Mouse (Mus musculus): Measurements from ENCODE around the gene Atp8b4. TPM values are rescaled to one million over a fixed set of nuclear protein-coding genes. Genes with fewer than 3 reads are reported as not detected.

The Atp8b4 gene
- polyA plus RNA-seq, 1 experiment from 2014 or later, result 2.1 TPM

DNA sequence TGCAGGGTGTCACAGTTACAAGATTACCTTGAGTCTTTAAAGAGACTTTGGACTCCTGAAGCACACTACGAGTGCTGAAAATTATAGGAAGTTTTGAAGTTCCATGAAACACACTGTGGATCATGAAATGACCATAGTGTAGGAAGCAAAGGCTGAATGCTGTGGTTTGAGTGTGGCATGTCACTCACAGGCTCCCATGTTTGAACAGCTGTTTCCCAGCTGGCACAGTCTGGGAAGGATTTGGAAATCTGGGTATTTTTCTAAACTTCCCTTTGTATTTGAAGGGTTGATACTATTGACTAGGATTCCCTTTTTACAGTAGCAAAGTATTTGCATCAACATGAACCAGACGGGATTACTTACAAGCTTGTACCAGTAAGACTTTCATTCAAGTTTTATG, 105.5 kb downstream of the Atp8b4 start:
- H3K4me3 ChIP-seq (ENCODE audit: low read depth, low read length), result no peak overlapping the region
- no peak overlapping the region for H3K27ac ChIP-seq (replicated peaks; ENCODE audit: low read depth, low read length)
- no peaks in the 10 kb centered on the region for H3K36me3 ChIP-seq (replicated peaks; ENCODE audit: control insufficient read depth, insufficient read depth, low read depth, low read length)
- no peaks in the 10 kb centered on the region for H3K9me3 ChIP-seq (replicated peaks; ENCODE audit: control insufficient read depth, low read length)
- no peak overlapping the region for H3K4me2 ChIP-seq (ENCODE audit: low read depth, low read length)
- H3K4me1 ChIP-seq (ENCODE audit: control insufficient read depth, insufficient read depth, low read length), result no peaks in the 10 kb centered on the region
- ATAC-seq (replicated peaks; ENCODE audit: insufficient number of reproducible peaks, low FRiP score, low TSS enrichment, low read depth), result no peak
- DNase-seq (ENCODE audit: low spot score), result no peak
- 63% methylated on average over 2 of the region's 2 CpGs for WGBS
- no peak overlapping the region for H3K9ac ChIP-seq (replicated peaks; ENCODE audit: low read length)
- no peaks in the 10 kb centered on the region for H3K27me3 ChIP-seq (ENCODE audit: control insufficient read depth, insufficient read depth, low read length)

DNA sequence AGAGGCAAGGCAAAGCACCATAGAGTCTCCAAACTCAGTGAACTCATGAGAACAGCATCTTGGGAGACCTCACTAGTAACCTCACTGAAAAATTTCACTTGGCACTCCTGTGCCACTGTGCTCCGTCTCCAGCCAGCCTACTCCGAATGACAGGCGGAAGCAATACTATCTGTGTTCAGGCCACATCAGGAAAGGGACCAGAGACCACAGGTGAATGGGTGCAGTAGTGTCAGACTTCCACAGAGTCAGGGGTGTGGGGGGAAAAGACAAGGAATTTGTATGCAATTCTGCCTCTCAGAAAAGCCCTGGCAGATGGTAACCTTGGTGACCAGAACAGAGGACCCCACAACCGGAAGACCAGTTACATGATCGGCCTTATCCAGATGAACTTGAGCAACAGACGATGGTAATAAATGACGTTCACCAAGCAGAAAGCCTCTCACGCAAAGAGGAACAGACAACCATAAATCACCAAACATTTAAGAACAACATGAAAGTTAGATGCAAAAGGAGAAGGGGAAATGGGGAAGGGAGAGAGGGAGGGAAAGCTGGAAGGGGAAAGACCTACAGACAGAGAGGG, 112.9 kb downstream of the Atp8b4 start:
- Histone ChIP-seq H3K9me3 (replicated peaks; ENCODE audit: control insufficient read depth, low read length) (no peaks in the 10 kb centered on the region), H3K4me2 (ENCODE audit: low read depth, low read length) (no peak overlapping the region), H3K36me3 (replicated peaks; ENCODE audit: control insufficient read depth, insufficient read depth, low read depth, low read length) (no peaks in the 10 kb centered on the region), H3K27me3 (ENCODE audit: control insufficient read depth, insufficient read depth, low read length) (no peaks in the 10 kb centered on the region), H3K9ac (replicated peaks; ENCODE audit: low read length) (no peak overlapping the region), H3K27ac (replicated peaks; ENCODE audit: low read depth, low read length) (no peak overlapping the region), H3K4me1 (ENCODE audit: control insufficient read depth, insufficient read depth, low read length) (no peaks in the 10 kb centered on the region), H3K4me3 (ENCODE audit: low read depth, low read length) (no peak overlapping the region)
- ATAC-seq (replicated peaks; ENCODE audit: insufficient number of reproducible peaks, low FRiP score, low TSS enrichment, low read depth) (no peak), DNase-seq (ENCODE audit: low spot score) (no peak)
- 88% methylated on average over 8 of the region's 8 CpGs for WGBS

DNA sequence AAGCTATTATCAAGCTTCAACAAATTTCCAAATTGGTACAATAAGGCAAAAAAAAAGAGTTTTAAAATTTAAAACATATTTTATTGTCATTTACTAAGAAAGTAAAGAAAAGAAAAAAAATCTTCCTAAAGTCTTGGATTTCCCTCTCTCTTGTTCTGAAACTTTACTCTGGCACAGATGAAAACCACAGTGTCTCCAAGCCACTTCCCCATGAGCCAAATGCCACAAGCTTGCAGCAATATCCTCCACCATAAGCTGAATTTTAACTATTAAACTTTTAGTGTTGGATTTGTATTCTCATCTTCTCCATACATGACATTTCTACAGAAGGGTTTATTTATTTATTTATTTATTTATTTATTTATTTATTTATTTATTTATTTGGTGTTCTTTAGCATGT, 114.4 kb downstream of the Atp8b4 start:
- ATAC-seq (replicated peaks; ENCODE audit: insufficient number of reproducible peaks, low FRiP score, low TSS enrichment, low read depth) (no peak), DNase-seq (ENCODE audit: low spot score) (no peak)
- Histone ChIP-seq H3K9me3 (replicated peaks; ENCODE audit: control insufficient read depth, low read length) (no peaks in the 10 kb centered on the region), H3K27ac (replicated peaks; ENCODE audit: low read depth, low read length) (no peak overlapping the region), H3K9ac (replicated peaks; ENCODE audit: low read length) (no peak overlapping the region), H3K36me3 (replicated peaks; ENCODE audit: control insufficient read depth, insufficient read depth, low read depth, low read length) (no peaks in the 10 kb centered on the region), H3K27me3 (ENCODE audit: control insufficient read depth, insufficient read depth, low read length) (no peaks in the 10 kb centered on the region), H3K4me2 (ENCODE audit: low read depth, low read length) (no peak overlapping the region), H3K4me1 (ENCODE audit: control insufficient read depth, insufficient read depth, low read length) (no peaks in the 10 kb centered on the region), H3K4me3 (ENCODE audit: low read depth, low read length) (no peak overlapping the region)

DNA sequence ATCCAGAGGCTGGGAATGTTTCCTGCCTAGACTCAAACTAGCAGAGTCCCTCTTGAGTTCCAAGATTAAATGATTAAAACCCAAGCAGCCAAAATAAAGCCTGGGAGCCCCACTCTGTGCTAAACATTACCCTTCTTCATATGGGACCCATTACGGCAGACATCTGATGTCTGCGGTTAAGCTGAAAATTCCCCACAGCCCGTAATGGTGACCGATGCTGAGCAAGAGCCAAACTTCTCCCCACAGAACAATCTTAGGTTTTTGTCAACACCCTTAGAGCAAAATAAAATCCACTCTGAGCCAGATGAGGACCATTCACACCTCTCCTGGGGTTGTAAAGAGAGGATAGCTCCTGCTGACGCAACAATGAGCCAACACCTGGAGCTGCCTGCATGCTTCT, 120.2 kb downstream of the Atp8b4 start:
- ATAC-seq (replicated peaks; ENCODE audit: insufficient number of reproducible peaks, low FRiP score, low TSS enrichment, low read depth), result no peak
- WGBS, result 66% methylated on average over 5 of the region's 5 CpGs

GRCm38 (mm10) chr2:126371634-126372033, 128.8 kb downstream of the Atp8b4 start:
- ATAC-seq (replicated peaks; ENCODE audit: insufficient number of reproducible peaks, low FRiP score, low TSS enrichment, low read depth), result no peak
- no peak overlapping the region for H3K27ac ChIP-seq (replicated peaks; ENCODE audit: low read depth, low read length)
- no peak overlapping the region for H3K4me3 ChIP-seq (ENCODE audit: low read depth, low read length)
- H3K4me2 ChIP-seq (ENCODE audit: low read depth, low read length), result no peak overlapping the region
- no peaks in the 10 kb centered on the region for H3K9me3 ChIP-seq (replicated peaks; ENCODE audit: control insufficient read depth, low read length)
- H3K27me3 ChIP-seq (ENCODE audit: control insufficient read depth, insufficient read depth, low read length), result no peaks in the 10 kb centered on the region
- DNase-seq (ENCODE audit: low spot score), result no peak
- H3K4me1 ChIP-seq (ENCODE audit: control insufficient read depth, insufficient read depth, low read length), result no peaks in the 10 kb centered on the region
- WGBS, result 74% methylated on average over 8 of the region's 8 CpGs
- H3K9ac ChIP-seq (replicated peaks; ENCODE audit: low read length), result no peak overlapping the region
- no peaks in the 10 kb centered on the region for H3K36me3 ChIP-seq (replicated peaks; ENCODE audit: control insufficient read depth, insufficient read depth, low read depth, low read length)

More for the DNA sequence above, 120.2 kb downstream of the Atp8b4 start:
- no peak overlapping the region for H3K4me2 ChIP-seq (ENCODE audit: low read depth, low read length)
- H3K9me3 ChIP-seq (replicated peaks; ENCODE audit: control insufficient read depth, low read length), result no peaks in the 10 kb centered on the region
- no peaks in the 10 kb centered on the region for H3K27me3 ChIP-seq (ENCODE audit: control insufficient read depth, insufficient read depth, low read length)
- no peaks in the 10 kb centered on the region for H3K36me3 ChIP-seq (replicated peaks; ENCODE audit: control insufficient read depth, insufficient read depth, low read depth, low read length)
- H3K27ac ChIP-seq (replicated peaks; ENCODE audit: low read depth, low read length), result no peak overlapping the region
- H3K4me1 ChIP-seq (ENCODE audit: control insufficient read depth, insufficient read depth, low read length), result no peaks in the 10 kb centered on the region
- no peak overlapping the region for H3K9ac ChIP-seq (replicated peaks; ENCODE audit: low read length)
- H3K4me3 ChIP-seq (ENCODE audit: low read depth, low read length), result no peak overlapping the region
- peak; percentile 36 for DNase-seq (ENCODE audit: low spot score)

- Histone ChIP-seq H3K27me3 (ENCODE audit: control insufficient read depth, insufficient read depth, low read length) (no peaks in the 10 kb centered on the region), H3K4me1 (ENCODE audit: control insufficient read depth, insufficient read depth, low read length) (no peaks in the 10 kb centered on the region), H3K9ac (replicated peaks; ENCODE audit: low read length) (no peak overlapping the region), H3K36me3 (replicated peaks; ENCODE audit: control insufficient read depth, insufficient read depth, low read depth, low read length) (no peaks in the 10 kb centered on the region), H3K27ac (replicated peaks; ENCODE audit: low read depth, low read length) (no peak overlapping the region), H3K4me3 (ENCODE audit: low read depth, low read length) (no peak overlapping the region), H3K9me3 (replicated peaks; ENCODE audit: control insufficient read depth, low read length) (no peaks in the 10 kb centered on the region), H3K4me2 (ENCODE audit: low read depth, low read length) (no peak overlapping the region)
- ATAC-seq (replicated peaks; ENCODE audit: insufficient number of reproducible peaks, low FRiP score, low TSS enrichment, low read depth), result no peak
- 46% methylated on average over 4 of the region's 4 CpGs for WGBS
- no peak for DNase-seq (ENCODE audit: low spot score)
Measured at GRCm38 (mm10) chr2:126369815-126370214, 130.7 kb downstream of the Atp8b4 start.

DNA sequence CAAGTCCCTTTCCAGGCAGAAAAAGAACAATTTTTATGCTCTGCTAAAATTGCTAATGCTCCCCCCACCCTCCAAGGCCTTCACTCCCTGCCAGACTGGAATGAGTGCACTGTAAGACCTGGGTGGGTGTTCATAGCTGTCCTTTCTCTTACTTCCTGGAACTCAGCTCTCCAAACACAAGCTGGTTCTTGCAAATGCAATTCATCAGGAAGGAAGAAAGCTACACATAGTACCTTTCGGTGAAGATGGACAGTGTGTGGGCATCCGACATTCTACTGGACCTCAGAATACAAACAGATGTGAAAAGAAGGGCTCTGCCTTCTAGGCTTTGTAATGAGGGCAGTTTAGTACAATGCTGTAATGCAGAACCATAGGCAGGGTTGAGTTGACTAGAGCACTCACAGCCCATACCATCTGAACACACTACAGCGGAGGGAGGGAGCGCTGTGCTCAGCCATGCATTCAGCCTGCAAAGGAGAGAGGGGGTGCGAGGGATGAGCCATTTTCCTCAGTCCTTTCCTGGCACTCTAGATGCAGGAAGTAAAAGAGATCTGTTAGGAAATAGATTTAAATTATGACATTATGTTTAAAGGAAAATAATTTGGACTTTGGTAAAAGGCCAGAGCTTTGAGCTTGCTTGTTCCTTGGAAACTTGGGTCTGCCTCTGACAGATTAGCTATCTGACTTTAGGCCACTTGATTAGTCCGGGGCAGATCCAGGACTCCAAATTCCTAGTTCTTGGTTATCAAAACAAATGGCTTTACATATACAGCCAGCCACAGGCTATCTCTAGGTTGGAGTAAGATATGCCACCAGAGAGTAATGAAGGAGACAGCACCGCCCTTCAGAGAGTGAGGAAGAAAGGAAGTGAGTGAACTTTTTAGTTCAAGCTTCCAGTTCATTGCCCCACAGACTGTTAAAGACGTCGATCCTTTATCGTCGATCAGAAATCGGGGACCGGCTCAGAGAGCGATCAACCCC, 136.4 kb downstream of the Atp8b4 start:
- H3K4me2 ChIP-seq (ENCODE audit: low read depth, low read length), result no peak overlapping the region
- DNase-seq (ENCODE audit: low spot score) (no peak), ATAC-seq (replicated peaks; ENCODE audit: insufficient number of reproducible peaks, low FRiP score, low TSS enrichment, low read depth) (no peak)
- no peak overlapping the region for H3K27ac ChIP-seq (replicated peaks; ENCODE audit: low read depth, low read length)
- H3K27me3 ChIP-seq (ENCODE audit: control insufficient read depth, insufficient read depth, low read length), result no peaks in the 10 kb centered on the region
- H3K4me3 ChIP-seq (ENCODE audit: low read depth, low read length), result no peak overlapping the region
- H3K4me1 ChIP-seq (ENCODE audit: control insufficient read depth, insufficient read depth, low read length), result no peaks in the 10 kb centered on the region
- WGBS, result 86% methylated on average over 14 of the region's 14 CpGs
- H3K36me3 ChIP-seq (replicated peaks; ENCODE audit: control insufficient read depth, insufficient read depth, low read depth, low read length), result no peaks in the 10 kb centered on the region
- no peaks in the 10 kb centered on the region for H3K9me3 ChIP-seq (replicated peaks; ENCODE audit: control insufficient read depth, low read length)
- no peak overlapping the region for H3K9ac ChIP-seq (replicated peaks; ENCODE audit: low read length)

- no peak overlapping the region for H3K27ac ChIP-seq (replicated peaks; ENCODE audit: low read depth, low read length)
- H3K27me3 ChIP-seq (ENCODE audit: control insufficient read depth, insufficient read depth, low read length), result no peaks in the 10 kb centered on the region
- no peak overlapping the region for H3K4me3 ChIP-seq (ENCODE audit: low read depth, low read length)
- DNase-seq (ENCODE audit: low spot score) (peak; percentile 87), ATAC-seq (replicated peaks; ENCODE audit: insufficient number of reproducible peaks, low FRiP score, low TSS enrichment, low read depth) (no peak)
- no peaks in the 10 kb centered on the region for H3K9me3 ChIP-seq (replicated peaks; ENCODE audit: control insufficient read depth, low read length)
- H3K9ac ChIP-seq (replicated peaks; ENCODE audit: low read length), result no peak overlapping the region
- no peaks in the 10 kb centered on the region for H3K36me3 ChIP-seq (replicated peaks; ENCODE audit: control insufficient read depth, insufficient read depth, low read depth, low read length)
- WGBS, result 55% methylated on average over 7 of the region's 7 CpGs
- no peak overlapping the region for H3K4me2 ChIP-seq (ENCODE audit: low read depth, low read length)
- H3K4me1 ChIP-seq (ENCODE audit: control insufficient read depth, insufficient read depth, low read length), result no peaks in the 10 kb centered on the region
Measured at GRCm38 (mm10) chr2:126363050-126363744, 137.3 kb downstream of the Atp8b4 start.
